Mouse (Mus musculus): ENCODE measurements around the gene Inca1.

DNA sequence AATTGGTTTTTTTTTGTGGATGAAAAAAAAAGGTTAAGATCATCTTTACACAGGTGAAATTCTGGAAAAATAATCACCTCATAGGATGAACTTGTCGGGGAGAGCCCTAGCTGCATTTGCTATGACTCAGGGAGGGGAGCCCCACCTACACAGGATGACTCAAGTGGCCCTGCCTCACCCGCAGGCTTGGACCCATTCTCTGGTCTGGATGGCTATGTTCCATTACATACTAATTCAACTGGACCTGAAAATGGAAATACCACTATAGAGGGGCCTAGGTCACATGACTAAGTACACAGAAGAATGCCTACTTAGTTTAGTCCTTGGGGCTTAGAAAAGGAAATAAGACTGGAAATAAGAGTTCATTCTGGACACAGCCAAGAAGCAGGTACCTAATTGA, 48.6 kb downstream of the Inca1 start:
- TF ChIP-seq POLR2A (IDR thresholded peaks at IDR 0.05; ENCODE audit: borderline replicate concordance, insufficient read depth, low read length) = no peak
- no peak for TF ChIP-seq CTCF (IDR thresholded peaks at IDR 0.05; ENCODE audit: borderline replicate concordance, insufficient read depth, low read depth, low read length)

Measured in cerebellum, adult 2 months (tissue).